Mouse (Mus musculus) thymus, postnatal 4 days (tissue): ENCODE data around the gene Cenpa.

Experiments used
- DNase-seq: peaks from one replicate; pipeline ENCODE4 v3.0.0; 2021

Gene Cenpa

DNA sequence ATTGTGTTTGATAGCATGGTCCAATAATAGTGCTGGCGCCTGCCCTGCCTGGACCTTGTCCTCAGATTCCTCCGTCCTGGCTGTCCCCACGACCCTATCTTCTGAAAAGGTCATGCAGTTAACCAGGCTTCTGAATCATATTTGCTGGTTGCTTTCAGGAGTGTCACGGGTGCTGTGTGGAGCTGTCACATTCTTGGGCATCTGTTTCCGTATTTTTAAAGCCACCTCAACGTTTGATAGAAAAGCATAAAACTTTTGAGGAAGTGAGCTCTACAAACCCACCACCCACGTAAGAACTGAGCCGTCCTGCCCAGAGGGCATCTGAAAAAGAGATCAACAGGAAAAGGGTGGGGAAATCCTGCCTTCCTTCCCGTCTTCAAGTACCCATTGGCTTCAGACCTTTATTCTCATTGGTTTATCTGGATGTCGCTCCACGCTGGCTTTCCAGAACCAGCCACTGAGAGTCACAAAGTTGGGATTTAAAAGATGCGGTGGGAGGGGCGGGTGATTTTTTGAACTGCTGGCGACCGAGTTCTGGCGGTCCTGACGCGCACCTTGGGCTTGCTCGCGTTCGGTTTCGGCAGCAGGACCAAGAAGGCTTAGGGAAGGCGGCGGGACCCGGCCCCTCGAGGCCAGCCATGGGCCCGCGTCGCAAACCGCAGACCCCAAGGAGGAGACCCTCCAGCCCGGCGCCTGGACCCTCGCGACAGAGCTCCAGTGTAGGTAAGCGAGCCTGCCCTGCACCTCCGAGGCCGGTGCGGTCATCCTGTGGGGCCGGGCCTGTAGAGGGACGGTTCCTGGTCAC lies at the start of gene Cenpa:
Gene Cenpa (plus strand): TSS at position 387 of the 805 bp plus-strand sequence.
- peak; percentile 83 for DNase-seq

DNA sequence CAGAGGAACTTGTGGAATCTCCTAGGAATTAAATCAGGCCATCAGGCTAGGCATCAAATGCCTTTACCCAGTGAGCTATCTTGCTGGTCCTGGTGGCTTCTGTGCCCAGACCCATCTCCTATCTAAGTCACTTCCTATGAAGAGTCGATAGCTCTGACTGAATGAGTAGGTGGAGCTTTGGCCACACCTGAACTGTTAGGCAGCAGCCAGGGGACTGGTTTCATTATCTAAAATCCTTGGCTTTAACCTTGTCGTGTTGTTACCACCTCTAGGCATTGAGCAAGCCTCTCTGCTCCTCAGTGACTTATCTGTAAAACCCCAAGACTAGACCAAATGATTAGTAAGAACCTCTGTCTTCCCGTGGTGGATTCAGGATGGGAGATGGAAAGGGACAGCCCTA lies 49.2 kb upstream of the Cenpa start:
- no peak for DNase-seq

DNA sequence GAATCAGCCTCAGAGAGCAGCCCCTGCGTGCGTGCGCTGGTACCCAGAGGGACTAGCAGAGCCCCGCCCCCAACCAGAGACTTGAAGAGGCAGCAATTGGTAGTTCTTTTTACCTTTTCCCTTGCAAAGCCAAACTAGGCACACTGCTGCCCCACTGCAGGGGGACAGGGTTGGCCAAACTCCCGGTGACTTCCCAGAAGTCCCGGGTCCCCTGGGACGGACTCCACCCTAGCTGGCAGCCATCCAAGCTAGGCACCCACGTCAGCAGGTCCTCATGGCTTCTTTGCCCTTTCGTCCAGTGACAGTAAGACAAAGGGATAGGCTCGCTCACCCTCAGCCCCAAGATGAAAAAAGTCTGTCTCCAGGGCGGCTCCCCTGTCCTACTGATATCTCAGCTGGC lies 48.7 kb upstream of the Cenpa start:
- no peak for DNase-seq

DNA sequence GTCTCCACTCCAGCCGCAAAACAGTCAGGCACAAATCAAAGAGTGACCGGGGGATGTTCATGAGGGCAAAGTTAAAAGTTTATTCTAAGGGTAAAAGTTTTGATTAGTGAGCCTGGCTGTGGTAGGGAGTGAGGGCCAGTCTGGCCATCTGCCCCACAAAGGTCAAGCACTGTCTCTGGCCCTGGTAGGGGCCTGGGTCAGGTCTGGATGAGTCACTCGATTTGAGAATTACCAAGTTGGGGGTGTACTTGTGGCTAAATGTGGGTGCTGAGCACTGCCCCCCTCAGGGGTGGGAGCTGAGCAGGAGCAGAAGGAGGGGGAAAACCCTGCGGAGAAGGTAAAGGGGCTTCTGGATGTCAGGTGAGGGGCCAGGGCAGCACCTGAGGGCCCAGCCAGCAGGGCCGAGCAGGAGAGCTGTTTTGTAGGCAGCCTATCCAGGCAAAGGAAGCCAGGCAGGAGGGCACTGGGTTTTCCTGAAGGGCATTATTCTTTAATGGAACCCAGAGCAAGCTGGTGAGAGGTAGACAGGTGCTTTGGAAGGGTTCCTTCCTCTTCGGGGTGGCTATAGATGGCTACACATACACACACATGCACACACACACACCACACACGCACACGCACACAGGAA lies 48.1 kb upstream of the Cenpa start:
- no peak for DNase-seq

DNA sequence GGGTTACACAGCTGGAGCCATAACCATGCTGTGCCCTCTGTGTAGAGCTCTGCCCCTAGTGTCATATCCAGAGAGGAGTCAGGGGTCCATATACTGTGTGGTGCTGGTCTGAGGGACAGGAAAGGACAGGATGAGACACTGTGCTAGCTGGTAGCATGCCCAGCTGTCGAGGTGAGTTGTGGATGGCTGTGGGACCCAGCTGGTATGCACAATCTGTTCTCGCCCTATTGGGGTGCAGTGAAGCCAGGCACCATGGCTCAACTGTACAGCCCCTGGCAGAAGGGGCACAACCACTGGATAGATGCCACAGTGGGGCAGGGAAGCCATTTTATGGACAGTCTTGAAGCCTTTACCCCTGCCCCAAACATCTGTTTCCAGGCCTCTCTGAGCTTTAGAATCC lies 47.4 kb upstream of the Cenpa start:
- DNase-seq, result no peak

DNA sequence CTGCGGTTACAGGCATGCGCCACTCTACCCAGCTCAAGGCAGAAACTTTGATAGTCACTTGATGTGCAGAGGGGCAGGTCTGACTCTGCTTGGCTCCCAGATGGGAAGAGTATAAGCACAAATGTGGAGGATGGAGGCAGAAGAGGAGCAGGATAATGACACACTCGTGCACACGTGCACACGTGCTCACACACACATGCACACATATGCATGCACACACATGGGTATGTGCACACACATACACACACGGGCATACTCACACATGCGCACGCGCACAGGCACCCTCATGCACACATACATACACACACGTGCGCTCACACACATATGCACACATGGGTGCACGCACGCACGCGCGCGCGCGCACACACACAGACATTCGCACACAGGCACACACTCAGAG lies 46.0 kb upstream of the Cenpa start:
- no peak for DNase-seq

DNA sequence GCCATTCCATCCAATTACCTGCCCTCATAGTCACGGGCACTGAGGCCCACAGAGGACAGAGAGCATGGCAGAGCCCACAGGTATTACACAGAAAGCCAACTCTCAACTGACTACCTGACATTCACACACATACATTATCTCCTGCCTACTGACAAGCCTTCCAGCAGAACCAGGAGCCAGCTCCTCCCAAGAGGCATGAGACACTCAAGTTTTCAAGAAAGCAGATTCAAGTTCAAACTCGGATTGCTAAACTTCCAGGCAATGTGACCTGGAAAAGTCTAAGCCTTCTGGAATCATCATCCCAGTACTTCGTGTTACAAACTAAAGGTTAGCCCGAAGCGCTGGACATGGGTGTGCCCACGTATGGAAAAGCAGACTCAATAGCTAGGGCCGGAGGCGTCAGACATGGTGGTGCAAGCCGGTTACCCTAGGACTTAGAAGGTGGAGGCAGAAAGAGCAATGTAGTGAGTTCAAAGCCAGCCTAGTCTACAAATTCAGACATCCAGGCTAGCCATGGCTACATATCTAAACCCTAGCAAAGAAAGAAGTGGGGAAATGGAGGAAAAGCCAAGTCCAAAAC lies 45.3 kb upstream of the Cenpa start:
- DNase-seq, result no peak

DNA sequence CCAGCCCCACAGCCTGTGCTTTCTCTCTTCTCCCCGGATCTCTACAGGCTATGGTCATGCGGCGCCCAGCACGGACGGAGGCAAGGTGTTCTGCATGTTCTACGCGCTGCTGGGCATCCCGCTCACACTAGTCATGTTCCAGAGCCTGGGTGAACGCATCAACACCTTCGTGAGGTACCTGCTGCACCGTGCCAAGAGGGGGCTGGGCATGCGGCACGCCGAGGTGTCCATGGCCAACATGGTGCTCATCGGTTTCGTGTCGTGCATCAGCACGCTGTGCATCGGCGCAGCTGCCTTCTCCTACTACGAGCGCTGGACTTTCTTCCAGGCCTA lies 44.8 kb upstream of the Cenpa start:
- no peak for DNase-seq

DNA sequence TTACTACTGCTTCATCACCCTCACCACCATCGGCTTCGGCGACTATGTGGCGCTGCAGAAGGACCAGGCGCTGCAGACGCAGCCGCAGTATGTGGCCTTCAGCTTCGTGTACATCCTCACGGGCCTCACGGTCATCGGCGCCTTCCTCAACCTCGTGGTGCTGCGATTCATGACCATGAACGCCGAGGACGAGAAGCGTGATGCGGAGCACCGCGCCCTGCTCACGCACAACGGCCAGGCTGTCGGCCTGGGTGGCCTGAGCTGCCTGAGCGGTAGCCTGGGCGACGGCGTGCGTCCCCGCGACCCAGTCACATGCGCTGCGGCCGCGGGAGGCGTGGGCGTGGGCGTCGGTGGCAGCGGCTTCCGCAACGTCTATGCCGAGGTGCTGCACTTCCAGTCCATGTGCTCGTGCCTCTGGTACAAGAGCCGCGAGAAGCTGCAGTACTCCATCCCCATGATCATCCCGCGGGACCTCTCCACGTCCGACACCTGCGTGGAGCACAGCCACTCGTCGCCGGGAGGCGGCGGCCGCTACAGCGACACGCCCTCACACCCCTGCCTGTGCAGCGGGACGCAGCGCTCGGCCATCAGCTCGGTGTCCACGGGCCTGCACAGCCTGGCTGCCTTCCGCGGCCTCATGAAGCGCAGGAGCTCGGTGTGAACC lies 44.3 kb upstream of the Cenpa start:
- peak; percentile 55 for DNase-seq

DNA sequence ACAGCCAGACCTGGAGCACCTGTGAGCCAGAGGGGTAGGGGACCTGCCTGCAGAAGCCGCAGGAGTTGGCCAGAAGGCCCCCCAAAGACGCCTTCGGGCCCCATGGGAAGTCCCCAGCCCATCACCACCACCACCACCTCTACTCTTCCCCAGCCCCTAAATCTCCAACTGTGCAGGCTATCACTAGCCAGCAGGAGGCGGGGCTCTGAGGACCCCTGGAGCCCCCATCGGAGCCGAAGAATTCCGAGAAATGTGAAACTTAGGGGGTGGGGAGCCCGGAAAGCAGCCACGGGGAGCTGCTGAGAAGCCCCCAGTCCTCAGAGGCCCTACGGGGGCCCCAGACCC lies 43.8 kb upstream of the Cenpa start:
- no peak for DNase-seq

DNA sequence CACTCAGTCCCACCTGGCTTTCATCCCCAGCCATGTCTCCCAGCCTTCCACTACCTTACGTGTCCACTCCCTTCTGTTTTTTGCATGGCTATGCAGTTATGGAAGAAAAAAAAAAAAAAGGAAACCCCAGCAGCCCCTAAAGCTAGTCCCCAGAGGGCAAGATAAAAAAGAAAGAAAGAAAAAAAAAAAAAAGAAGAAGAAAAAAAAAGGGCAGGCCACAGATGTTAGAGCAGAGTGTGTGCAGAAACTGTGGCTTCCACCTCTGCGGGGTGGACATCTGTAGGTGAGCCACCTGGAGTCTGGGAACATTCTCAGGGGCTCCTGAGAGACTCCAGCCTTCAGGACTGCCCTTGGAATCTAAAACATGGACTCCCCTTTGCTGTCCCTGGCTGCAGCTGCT lies 43.2 kb upstream of the Cenpa start:
- no peak for DNase-seq

DNA sequence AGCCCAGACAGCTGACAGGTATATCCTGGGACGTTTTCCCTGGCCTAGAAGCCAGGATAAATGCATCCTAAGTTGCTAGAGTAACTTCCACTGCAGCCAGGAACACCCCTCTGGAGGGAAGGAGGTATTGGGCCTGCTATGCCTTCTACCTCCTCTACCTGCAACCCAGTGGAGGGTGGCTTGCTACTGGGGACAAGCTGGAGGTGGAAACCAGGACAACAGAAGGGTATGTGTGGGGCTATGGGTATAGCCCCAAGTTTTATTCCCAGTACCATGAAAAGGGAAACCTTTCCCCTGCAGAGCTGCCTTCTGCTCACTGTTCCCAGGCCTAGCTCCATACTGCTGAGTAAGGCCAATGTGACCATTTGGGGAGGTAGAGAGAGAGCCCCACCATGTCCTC lies 42.3 kb upstream of the Cenpa start:
- DNase-seq, result no peak

DNA sequence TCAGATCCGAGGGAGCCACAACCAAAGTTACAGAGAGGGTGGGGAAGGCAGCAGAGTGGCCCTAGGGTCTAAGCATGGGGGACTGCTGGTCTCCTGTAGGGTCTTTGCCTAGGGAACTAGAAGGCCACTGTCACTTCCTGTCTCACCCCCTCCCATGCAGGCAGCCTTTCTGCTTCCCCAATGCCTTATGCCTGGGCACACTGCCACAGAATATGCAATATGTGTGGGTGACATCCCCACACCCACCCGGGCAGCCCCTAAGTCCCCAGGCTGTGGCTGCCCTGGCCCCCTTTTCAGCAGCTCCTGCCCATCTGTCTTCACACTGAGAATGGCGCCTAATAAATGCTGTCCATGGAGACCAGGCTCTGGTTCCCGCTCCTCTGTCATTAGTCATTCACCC lies 41.7 kb upstream of the Cenpa start:
- DNase-seq, result no peak

DNA sequence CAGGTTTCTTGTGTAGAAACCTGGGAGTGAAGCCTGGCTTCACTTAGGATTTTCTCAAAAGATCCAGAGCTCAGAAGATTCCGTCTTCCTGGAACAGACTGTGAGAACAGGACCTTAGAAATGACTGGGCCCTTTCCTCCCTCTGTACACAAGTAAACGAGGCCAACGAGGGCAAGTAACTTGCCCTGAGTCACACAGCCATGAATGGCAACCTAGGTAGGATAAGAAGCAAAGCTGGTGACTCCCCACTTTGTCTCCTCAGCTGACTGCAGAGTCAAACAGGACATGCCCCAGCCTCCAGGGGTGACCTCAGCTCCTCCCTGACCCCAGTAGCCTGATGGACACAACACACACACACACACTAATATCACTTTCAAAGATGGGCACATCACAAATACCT lies 41.2 kb upstream of the Cenpa start:
- no peak for DNase-seq

DNA sequence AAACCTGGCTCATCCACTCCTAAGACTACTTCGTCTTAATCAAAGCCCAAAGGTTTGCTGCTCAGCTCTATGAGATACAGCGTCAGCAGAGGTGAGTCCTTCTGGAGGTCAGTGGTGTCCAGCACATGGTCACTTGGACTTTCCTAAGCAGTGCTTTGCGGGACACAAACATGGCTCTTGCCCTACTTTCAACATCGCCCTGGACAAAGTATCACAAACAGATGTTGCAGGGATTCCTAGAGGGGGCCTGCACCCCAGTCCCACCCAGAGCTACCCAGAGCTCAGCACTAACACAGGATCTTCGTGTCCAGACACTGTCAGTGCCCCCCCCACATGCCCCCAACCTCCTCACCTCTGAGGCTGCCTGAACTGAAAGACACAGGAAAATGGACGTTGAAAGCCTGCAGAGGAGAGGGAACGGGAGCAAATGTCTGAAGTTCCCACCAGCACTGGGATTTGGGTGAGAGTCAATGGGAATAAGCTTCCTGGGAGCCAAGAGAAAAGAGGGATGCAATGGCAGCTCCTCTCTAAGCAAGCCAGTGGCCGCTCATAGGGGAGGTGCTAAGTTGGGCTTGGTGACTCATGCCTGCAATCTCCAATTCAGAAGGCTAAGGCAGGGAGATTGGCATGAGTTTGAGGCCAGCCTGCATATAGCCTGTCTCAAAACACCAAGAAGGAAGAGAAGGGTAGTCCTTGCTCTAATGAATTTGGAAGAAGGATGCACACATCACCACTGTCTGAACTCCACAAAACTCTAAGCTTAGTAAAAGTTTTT lies 40.1 kb upstream of the Cenpa start:
- DNase-seq, result no peak

DNA sequence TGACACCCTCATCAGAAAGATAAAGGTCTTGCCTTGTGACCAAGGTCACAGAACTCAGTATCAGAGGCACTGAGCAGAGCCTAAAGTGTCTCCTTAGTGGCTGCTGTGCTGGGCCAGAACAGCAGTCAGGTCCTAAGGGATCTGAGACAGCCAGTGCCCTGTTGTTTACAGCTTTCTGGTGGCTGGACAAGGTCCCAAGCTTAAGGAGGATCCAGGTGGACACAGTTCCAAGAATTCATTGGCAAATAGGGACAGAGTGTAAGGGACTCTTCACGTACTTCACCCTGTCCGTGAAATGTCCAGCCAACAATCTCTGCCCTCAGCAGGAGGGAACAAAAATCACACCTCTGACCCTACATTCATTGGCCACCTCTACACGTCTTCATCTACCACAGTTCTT lies 38.1 kb upstream of the Cenpa start:
- no peak for DNase-seq

DNA sequence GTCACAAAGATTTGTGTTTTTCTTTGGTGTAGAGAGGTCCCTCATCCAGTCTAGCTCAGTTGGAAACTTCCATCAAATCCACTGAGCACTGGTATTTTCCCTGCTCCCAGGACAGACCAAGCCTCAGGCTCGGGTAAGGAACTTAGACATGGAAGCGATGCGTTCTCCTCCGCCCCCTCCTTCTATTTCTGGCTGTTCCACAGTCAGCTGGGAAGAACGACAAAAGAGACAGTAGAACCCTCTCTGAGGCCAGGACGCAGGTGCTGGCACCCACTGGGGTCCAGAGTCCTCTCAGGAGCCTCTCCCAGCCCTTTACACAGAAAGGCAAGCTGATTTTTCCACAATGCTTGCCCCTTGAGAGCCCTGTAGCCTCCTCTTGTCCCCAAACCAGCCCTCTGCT lies 36.2 kb upstream of the Cenpa start:
- DNase-seq, result no peak

DNA sequence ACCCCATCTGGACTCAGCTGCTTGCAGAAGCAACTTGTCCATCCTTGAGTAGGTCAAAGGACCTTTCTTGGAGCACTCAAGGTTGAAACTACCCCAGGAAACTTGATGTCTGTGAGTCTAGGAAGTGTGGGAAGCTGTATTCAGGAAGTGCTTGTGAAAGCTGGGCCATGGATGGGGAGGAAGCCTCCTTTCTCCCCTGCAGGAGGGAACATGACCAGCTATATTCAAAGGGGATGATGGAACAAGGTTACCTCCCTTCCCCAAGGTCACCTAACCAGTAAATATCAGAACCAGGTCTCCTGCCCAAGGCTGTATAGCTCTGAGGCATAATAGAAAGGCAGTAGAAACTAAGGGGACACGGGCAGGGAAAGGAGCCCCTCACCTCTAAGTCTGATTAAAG lies 34.4 kb upstream of the Cenpa start:
- no peak for DNase-seq

DNA sequence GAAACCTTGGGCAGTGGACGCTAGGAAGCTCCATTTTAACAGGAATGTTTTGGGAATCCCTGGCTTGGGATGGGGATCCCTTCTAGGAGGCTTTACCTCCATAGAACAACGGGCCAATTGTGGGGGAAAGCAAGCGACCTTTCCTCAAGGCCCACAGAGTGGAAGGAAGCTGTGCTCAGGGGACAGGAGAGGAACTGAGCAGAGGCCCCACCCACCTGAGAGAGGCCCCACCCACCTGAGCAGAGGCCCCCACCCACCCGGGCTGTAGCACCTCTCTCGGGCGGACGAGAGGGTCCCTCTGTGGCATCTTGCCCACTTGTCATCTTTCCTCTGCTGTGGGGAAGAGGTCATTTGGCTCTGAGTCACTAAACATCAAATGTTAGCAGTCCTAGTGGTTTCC lies 29.6 kb upstream of the Cenpa start:
- DNase-seq, result peak; percentile 32

DNA sequence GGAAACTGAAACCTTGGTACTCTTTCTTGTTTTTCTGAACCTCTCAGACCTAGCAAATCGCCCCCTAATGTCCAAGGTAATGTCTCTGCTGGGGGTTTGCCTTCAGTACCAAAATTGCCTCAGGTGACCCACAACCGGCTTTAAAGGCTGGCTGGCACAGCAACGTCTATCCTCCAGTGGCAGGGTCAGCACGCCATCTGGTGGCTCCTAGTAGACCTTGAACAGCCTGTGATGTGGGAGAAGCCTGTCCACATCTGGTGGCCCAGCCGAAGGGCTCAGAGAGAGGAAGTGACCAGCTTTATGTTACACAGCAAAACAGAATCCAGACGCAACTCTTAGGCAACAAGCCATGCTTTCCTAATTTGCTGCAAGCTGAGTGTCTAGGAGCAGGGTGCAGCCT lies 28.5 kb upstream of the Cenpa start:
- DNase-seq, result peak; percentile 65

DNA sequence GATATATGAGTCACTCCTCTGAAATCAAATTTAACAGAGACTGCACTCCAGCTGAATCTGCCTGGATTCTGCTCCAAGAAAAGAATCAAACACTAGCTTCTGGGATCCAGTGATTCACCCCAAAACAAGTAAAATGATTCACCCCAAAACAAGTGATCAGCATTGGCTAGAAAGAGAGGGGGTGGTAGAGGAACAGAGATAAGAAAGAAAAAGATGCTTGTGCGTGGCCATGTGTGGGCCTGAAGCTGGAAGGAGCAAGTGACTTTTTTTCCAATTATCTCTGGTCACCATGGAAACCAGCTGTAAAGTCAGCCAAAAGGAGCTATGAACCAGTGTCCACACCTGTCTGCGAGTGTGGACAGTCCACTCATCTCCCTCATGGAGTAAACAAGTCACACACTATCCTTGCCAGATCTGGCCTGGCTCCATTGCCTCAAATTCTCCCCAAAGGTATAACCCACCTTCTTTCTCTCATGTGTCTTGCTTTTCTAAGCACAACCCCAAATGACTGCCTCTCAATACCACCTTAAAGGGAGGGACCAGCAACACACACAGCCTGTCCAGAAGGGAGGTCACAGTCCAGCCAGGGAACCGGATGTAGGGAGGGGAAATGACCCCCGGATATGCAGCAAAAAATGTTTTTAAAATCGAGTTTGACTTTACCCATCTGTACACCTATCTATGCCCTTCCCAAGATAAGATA lies 22.9 kb upstream of the Cenpa start:
- no peak for DNase-seq

DNA sequence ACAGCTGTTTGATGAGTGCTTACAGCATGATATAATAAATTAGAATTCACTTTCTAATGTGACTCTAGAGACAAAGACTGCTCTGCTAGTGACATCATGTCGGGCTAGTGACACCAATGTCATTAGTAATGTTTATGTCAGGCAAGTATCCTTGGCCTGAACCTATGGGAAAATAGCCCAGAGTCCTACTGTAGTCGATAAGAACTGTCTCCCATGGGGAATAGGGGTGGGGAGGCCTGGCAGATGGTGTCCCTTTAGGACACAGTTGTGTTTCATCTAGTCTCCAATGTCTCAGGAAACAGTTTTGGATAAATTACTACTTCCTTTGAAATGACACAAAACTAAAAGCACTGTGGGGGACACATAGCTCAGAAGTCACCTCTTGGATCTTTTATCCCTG lies 20.5 kb upstream of the Cenpa start:
- no peak for DNase-seq

DNA sequence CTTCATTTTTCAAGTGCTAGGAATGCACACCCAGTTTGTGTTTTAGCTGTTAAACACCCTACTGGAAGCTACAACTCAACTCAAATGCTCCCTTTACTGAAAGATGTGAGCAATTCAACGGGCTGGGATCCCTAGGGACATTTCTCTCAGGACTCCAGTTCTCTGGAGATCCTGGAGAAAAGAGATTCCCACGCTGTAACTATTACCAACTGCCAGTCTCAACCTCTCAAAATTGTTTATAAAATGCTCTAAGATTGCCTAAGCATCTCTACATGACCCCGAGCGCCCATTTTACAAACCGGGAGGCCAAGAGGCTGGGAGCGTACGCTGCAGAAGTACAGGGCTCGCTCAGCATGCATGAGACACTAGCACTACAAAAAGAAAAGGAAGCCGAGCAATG lies 19.2 kb upstream of the Cenpa start:
- DNase-seq, result no peak
